Mouse (Mus musculus) spleen, postnatal 0 days (tissue): ENCODE measurements around the gene Mydgf. TPM values are rescaled to one million over a fixed set of nuclear protein-coding genes. Genes with fewer than 3 reads are reported as not detected.

Experiments
- polyA plus RNA-seq: library from polyadenylated mRNA; unstranded; fragments of >200 nt; fragmentation: Nextera tagmentation; extraction: Ambion mirVana; gene quantifications from 2 replicates; pipeline ENCODE4 v1.2.1, GENCODE M21; 2015

Mydgf gene
- polyA plus RNA-seq: 42.6 and 43.0 TPM in 2 replicates

DNA sequence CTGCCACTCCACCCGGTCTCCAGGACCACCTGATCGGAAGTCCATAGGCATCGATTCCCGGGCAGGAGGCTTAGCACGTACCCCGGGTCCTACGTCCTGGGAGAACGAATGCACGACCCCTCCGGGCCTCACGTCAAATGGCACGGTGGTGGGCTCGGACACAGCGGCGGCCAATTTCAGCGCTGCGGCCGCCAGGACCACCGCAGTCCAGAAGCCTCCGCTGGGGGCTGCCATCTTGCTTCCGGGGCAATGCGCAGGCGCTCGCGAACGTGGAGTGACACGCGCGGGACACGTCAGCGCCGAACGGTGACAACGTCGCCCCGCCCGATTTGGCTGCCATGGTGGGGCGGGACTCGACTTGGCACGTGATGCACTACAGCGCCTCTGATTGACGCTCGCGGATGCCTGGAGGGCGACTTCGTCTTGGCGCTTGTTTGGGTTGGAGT, at the start of gene Mydgf:
Gene Mydgf (minus strand): TSS at position 263 of the 446 bp plus-strand sequence.

GRCm38 (mm10) chr17:56218377-56219191, 34.9 kb upstream of the Mydgf start, which contains the start of gene Dpp9:
Gene Dpp9, minus strand, starts transcription at chr17:56218905.

DNA sequence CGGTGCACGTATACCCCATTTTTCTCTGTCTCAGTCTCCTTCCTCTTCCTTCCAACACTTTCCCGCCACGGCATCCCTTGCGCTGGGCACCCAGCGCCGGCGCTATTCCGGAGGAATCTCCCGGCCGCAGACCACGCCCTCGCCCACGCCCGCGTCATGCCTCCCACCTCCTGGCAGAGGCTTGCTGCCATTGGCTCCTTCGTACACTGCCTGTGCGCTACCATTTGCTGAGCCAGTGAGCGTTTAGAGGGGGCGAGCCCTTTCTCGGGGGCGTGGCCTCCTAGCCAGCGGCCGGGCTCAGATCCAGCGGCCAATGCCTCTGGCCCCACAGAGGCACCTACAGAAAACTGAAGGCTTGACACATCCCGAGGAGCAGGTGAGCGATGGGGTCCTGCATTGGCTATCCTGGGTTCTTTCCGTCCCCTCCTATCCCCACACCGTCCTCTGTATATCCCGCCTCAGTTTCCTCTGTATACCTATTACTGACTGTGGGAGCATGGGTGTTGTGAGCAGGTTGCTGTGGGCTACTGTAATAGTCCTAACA, 21.4 kb downstream of the Mydgf start, which contains the start of gene Tnfaip8l1:
Gene Tnfaip8l1 (plus strand): TSS at position 247 of the 544 bp plus-strand sequence.

GRCm38 (mm10) chr17:56139858-56140595, 43.7 kb downstream of the Mydgf start, which contains the start of gene Sema6b:
Gene Sema6b, minus strand, starts transcription at chr17:56140343.

Other genes with a start within 250 kb of the Mydgf start
- gene Zfp119b, start 234.4 kb downstream of the Mydgf start, polyA plus RNA-seq: 3.7 and 4.5 TPM in 2 replicates
- gene Ebi3, start 231.3 kb downstream of the Mydgf start, polyA plus RNA-seq: 19.6 and 28.1 TPM in 2 replicates
- 12.2 and 13.4 TPM in 2 replicates for gene Yju2, start 224.8 kb downstream of the Mydgf start, polyA plus RNA-seq
- 2.1 and 2.7 TPM in 2 replicates for gene Shd, start 213.5 kb downstream of the Mydgf start, polyA plus RNA-seq
- gene Fsd1, start 197.4 kb downstream of the Mydgf start, polyA plus RNA-seq: not detected in 2 replicates
- 4.7 and 7.1 TPM in 2 replicates for gene Stap2, start 178.3 kb downstream of the Mydgf start, polyA plus RNA-seq
- 11.8 and 15.7 TPM in 2 replicates for gene Mpnd, start 178.2 kb downstream of the Mydgf start, polyA plus RNA-seq
- gene Sh3gl1, start 147.3 kb downstream of the Mydgf start, polyA plus RNA-seq: 44.3 and 51.0 TPM in 2 replicates
- gene Chaf1a, start 143.5 kb downstream of the Mydgf start, polyA plus RNA-seq: 15.4 and 16.3 TPM in 2 replicates
- gene Ubxn6, start 108.9 kb downstream of the Mydgf start, polyA plus RNA-seq: 15.6 and 17.0 TPM in 2 replicates
- gene Hdgfl2, start 104.3 kb downstream of the Mydgf start, polyA plus RNA-seq: 54.4 and 62.0 TPM in 2 replicates
- 0.06 and 0.11 TPM in 2 replicates for gene Plin4, start 74.1 kb downstream of the Mydgf start, polyA plus RNA-seq
- 0.19 and 0.33 TPM in 2 replicates for gene Plin5, start 66.3 kb downstream of the Mydgf start, polyA plus RNA-seq
- 69.0 and 83.3 TPM in 2 replicates for gene Lrg1, start 61.9 kb downstream of the Mydgf start, polyA plus RNA-seq
- gene Sema6b, start 43.6 kb downstream of the Mydgf start, polyA plus RNA-seq: 1.6 and 1.8 TPM in 2 replicates
- 6.0 and 8.1 TPM in 2 replicates for gene Tnfaip8l1, start 21.4 kb downstream of the Mydgf start, polyA plus RNA-seq
- 12.8 and 13.9 TPM in 2 replicates for gene Dpp9, start 35.0 kb upstream of the Mydgf start, polyA plus RNA-seq
- gene Fem1a, start 72.9 kb upstream of the Mydgf start, polyA plus RNA-seq: 6.2 and 6.8 TPM in 2 replicates
- 2.2 and 2.4 TPM in 2 replicates for gene Ticam1, start 92.9 kb upstream of the Mydgf start, polyA plus RNA-seq
- gene Plin3, start 109.0 kb upstream of the Mydgf start, polyA plus RNA-seq: 19.3 and 25.7 TPM in 2 replicates
- gene Arrdc5, start 116.4 kb upstream of the Mydgf start, polyA plus RNA-seq: not detected in 2 replicates
- 104 and 118 TPM in 2 replicates for gene Uhrf1, start 119.4 kb upstream of the Mydgf start, polyA plus RNA-seq
- 5.8 and 8.2 TPM in 2 replicates for gene Kdm4b, start 142.1 kb upstream of the Mydgf start, polyA plus RNA-seq